ENCODE assay signal across 9 mouse cellular contexts in the genomic region with DNA sequence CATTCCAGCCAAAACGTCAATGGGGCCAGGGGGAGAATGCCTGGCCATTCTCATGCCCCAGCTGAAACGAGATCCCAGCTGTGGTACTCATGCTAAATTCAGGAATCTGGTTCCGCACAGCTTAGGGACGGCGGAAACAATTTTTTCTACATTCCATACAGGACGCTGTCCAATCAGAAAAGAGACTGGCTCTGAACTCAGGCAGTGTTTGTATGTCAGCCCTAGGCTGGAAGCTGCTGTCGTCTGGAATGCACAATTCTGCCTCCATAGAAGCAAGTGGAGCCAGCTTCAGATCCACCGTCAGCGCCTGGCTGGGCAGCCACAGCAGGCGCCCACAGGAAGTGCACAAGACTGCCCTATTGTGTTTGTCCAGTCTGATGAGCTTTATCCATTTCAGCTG. TPM values are rescaled to one million over a fixed set of nuclear protein-coding genes. Genes with fewer than 3 reads are reported as not detected.
DNase-seq lines count a peak whose midpoint lies in the region; ATAC-seq lines count a peak whose summit lies in the region.
"Had no signal": no experiment of that assay in that cellular context is flagged by ENCODE, and none has a peak within 500 bp of the region (broad histone marks: within the 10 kb centered on the region; RNA-seq: fewer than 3 reads in every experiment).

No protein-coding gene starts in this region.

- no peak overlapping the region for H3K4me3 ChIP-seq in embryonic facial prominence, embryonic 12.5 days
- H3K4me3 ChIP-seq in intestine, embryonic 14.5 days (ENCODE audit: low read depth, low read length), result no peak overlapping the region

- H3K4me1 ChIP-seq in embryonic facial prominence, embryonic 12.5 days, result peaks cover 28% of the 10 kb centered on the region
- peaks cover 19% of the 10 kb centered on the region for H3K4me1 ChIP-seq in intestine, embryonic 14.5 days (replicated peaks; ENCODE audit: control insufficient read depth, insufficient read depth, low read length)

- H3K9ac ChIP-seq in embryonic facial prominence, embryonic 12.5 days, result no peak overlapping the region
- H3K9ac ChIP-seq in intestine, embryonic 14.5 days (ENCODE audit: low read length), result no peak overlapping the region

- peak; percentile 62 for DNase-seq in 3T3-L1 (ENCODE audit: low read depth, low spot score)
- no peak for DNase-seq in intestine, embryonic 14.5 days (ENCODE audit: low spot score)
- DNase-seq in lung, postnatal 14 days, result peak; percentile 62
- no peak for DNase-seq in layer of hippocampus, adult 9-10 months (ENCODE audit: low spot score)
- no peak for DNase-seq in right cerebral cortex, postnatal 36 days (ENCODE audit: low spot score in 2 of 2)
- DNase-seq in left cerebral cortex, adult 11 months (ENCODE audit: low spot score), result no peak
- no peak for DNase-seq in urinary bladder, adult 2 months (ENCODE audit: low spot score)

- peak overlapping the region; percentile 92 for H3K27ac ChIP-seq in embryonic facial prominence, embryonic 12.5 days
- peak overlapping the region; percentile 92 for H3K27ac ChIP-seq in intestine, embryonic 14.5 days (ENCODE audit: low read depth)
- H3K27ac ChIP-seq: macrophage had no signal

- no peaks in the 10 kb centered on the region for H3K36me3 ChIP-seq in embryonic facial prominence, embryonic 12.5 days
- H3K36me3 ChIP-seq in intestine, embryonic 14.5 days (ENCODE audit: control insufficient read depth, insufficient read depth, low read length), result no peaks in the 10 kb centered on the region

- ATAC-seq in embryonic facial prominence, embryonic 12.5 days (ENCODE audit: insufficient number of reproducible peaks, insufficient read depth, low FRiP score, low TSS enrichment), result peak; percentile 84; the same call in 1 of the 2 replicates
- ATAC-seq in intestine, embryonic 14.5 days (replicated peaks; ENCODE audit: low FRiP score, low TSS enrichment, low read depth), result peak; percentile 80

- no peaks in the 10 kb centered on the region for H3K27me3 ChIP-seq in embryonic facial prominence, embryonic 12.5 days
- no peaks in the 10 kb centered on the region for H3K27me3 ChIP-seq in intestine, embryonic 14.5 days (replicated peaks; ENCODE audit: control insufficient read depth, insufficient read depth, low read length)

- peak overlapping the region; percentile 20 for H3K4me2 ChIP-seq in embryonic facial prominence, embryonic 12.5 days (replicated peaks)
- H3K4me2 ChIP-seq in intestine, embryonic 14.5 days (ENCODE audit: low read length), result no peak overlapping the region

- no peaks in the 10 kb centered on the region for H3K9me3 ChIP-seq in embryonic facial prominence, embryonic 12.5 days
- H3K9me3 ChIP-seq in intestine, embryonic 14.5 days (ENCODE audit: control insufficient read depth, low read length), result no peaks in the 10 kb centered on the region

- 5% methylated on average over 10 of the region's 10 CpGs for WGBS in embryonic facial prominence, embryonic 12.5 days
- WGBS in intestine, embryonic 14.5 days, result 11% methylated on average over 10 of the region's 10 CpGs

RNA-seq across cellular contexts. Expression of a gene that starts 5.6 kb away (rescaled TPM):
- polyA plus RNA-seq in embryonic facial prominence, embryonic 12.5 days (2016; fragmentation: Nextera tagmentation; extraction: Ambion mirVana), result 82.6 and 91.1 TPM in 2 replicates
- polyA plus RNA-seq in intestine, embryonic 14.5 days (2014; fragmentation: Nextera tagmentation; extraction: Ambion mirVana), result 23.4 and 26.7 TPM in 2 replicates
- polyA plus RNA-seq in urinary bladder, adult 2 months (2012; rRNA removed), result 17.1 and 20.7 TPM in 2 replicates

RNA-seq across cellular contexts. Expression of a gene that starts 15.4 kb away (rescaled TPM):
- 0.08 and 0.18 TPM in 2 replicates for polyA plus RNA-seq in embryonic facial prominence, embryonic 12.5 days (2016; fragmentation: Nextera tagmentation; extraction: Ambion mirVana)
- 0.50 and 0.51 TPM in 2 replicates for polyA plus RNA-seq in intestine, embryonic 14.5 days (2014; fragmentation: Nextera tagmentation; extraction: Ambion mirVana)
- 1.0 and 1.3 TPM in 2 replicates for polyA plus RNA-seq in urinary bladder, adult 2 months (2012; rRNA removed)
- polyA plus RNA-seq: macrophage had no signal

RNA-seq across cellular contexts. Expression of a gene that starts 42.2 kb away (rescaled TPM):
- 31.8 and 33.1 TPM in 2 replicates for polyA plus RNA-seq in embryonic facial prominence, embryonic 12.5 days (2016; fragmentation: Nextera tagmentation; extraction: Ambion mirVana)
- polyA plus RNA-seq in intestine, embryonic 14.5 days (2014; fragmentation: Nextera tagmentation; extraction: Ambion mirVana), result 25.4 and 29.2 TPM in 2 replicates
- polyA plus RNA-seq in urinary bladder, adult 2 months (2012; rRNA removed), result 18.0 and 18.9 TPM in 2 replicates

RNA-seq across cellular contexts. Expression of a gene that starts 51.0 kb away (rescaled TPM):
- polyA plus RNA-seq in embryonic facial prominence, embryonic 12.5 days (2016; fragmentation: Nextera tagmentation; extraction: Ambion mirVana), result 0.87 and 0.97 TPM in 2 replicates
- 1.0 and 1.1 TPM in 2 replicates for polyA plus RNA-seq in intestine, embryonic 14.5 days (2014; fragmentation: Nextera tagmentation; extraction: Ambion mirVana)
- polyA plus RNA-seq in urinary bladder, adult 2 months (2012; rRNA removed), result 4.9 TPM in 2 replicates

Comparison
In these comparisons a context has a peak if more than half of its experiments do, and no peak if none do; other contexts are left out.
1. DNase-seq: peak in 3T3-L1 (single experiment) and lung, postnatal 14 days (single experiment); none in intestine, embryonic 14.5 days (single experiment), layer of hippocampus, adult 9-10 months (single experiment), right cerebral cortex, postnatal 36 days (0 of 2), left cerebral cortex, adult 11 months (single experiment) and urinary bladder, adult 2 months (single experiment).